Mouse (Mus musculus) cerebellum, adult 2 months (tissue): ENCODE measurements around the gene Kctd20.

Source experiments
- CTCF ChIP-seq: fragments of 200-500 bp; IDR thresholded peaks from 2 replicates; pipeline ENCODE4 v1.5.1; 2011; ENCODE audit warnings: low read depth, mild to moderate bottlenecking, control low read depth, low read length, moderate library complexity, borderline replicate concordance; ENCODE audit not compliant: insufficient read depth
- POLR2A ChIP-seq: fragments of 200-500 bp; IDR thresholded peaks from 2 replicates; pipeline ENCODE4 v1.6.1; 2011; ENCODE audit warnings: low read length, control low read depth, borderline replicate concordance; ENCODE audit not compliant: insufficient read depth

DNA sequence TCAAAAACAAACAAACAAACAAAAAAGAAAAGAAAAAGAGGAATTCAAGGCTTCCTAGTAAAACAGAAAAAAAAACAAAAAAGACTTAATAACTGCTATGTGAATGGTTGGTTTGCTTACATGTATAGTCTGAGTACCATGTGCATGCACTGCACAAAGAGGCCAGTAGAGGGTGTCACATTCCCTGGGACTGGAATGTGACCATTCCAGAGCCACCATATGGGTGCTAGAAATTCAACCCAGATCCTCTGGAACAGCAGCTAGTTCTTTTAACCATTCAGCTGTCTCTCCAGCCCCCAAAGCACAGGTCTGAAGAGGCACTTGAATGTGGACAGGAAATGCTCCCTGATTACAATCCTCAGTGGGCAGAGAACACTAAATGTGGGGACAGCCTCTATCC is 35.1 kb downstream of the Kctd20 start:
- TF ChIP-seq CTCF (peak; percentile 43; the same call in 1 of the 2 replicates), POLR2A (no peak)
